Mouse (Mus musculus) lung, postnatal 4 days (tissue): ENCODE results near the gene Pnp.
A peak's percentile ranks its signal among the peaks of the same experiment; 100 is the strongest.
"Not testable (repeated sequence)": the region's sequence is repeated elsewhere in the genome, so short reads cannot be mapped to it uniquely, and the experiment has no call there.

Experiments
- DNase-seq, 2 experiments: peaks; one replicate each; pipeline ENCODE4 v3.0.0; 2021

Gene Pnp

GRCm38 (mm10) chr14:50978451-50978850, 47.6 kb downstream of the Pnp start:
- DNase-seq = not testable (repeated sequence)

GRCm38 (mm10) chr14:50979631-50980030, 48.7 kb downstream of the Pnp start:
- DNase-seq = no peak

- DNase-seq = no peak
Observed at GRCm38 (mm10) chr14:50981207-50981606, 50.3 kb downstream of the Pnp start.

GRCm38 (mm10) chr14:50981837-50982236, 51.0 kb downstream of the Pnp start:
- DNase-seq = no peak

GRCm38 (mm10) chr14:50987668-50988067, 56.8 kb downstream of the Pnp start:
- no peak for DNase-seq

- DNase-seq = no peak
Observed at GRCm38 (mm10) chr14:50991037-50991436, 60.2 kb downstream of the Pnp start.

- no peak for DNase-seq
Observed at GRCm38 (mm10) chr14:50997088-50997487, 66.2 kb downstream of the Pnp start.

GRCm38 (mm10) chr14:50997999-50998666, 67.3 kb downstream of the Pnp start:
- no peak for DNase-seq

GRCm38 (mm10) chr14:51007152-51007801, 76.4 kb downstream of the Pnp start, which contains the start of gene Rnase10:
Gene Rnase10, plus strand, starts transcription at chr14:51007751.
- no peak for DNase-seq

GRCm38 (mm10) chr14:51007914-51008713, 77.2 kb downstream of the Pnp start:
- peak; percentile 72 to 89 for DNase-seq

GRCm38 (mm10) chr14:51008781-51009180, 77.9 kb downstream of the Pnp start:
- DNase-seq = no peak

- DNase-seq = peak in 1 of 2 experiments; percentile 46
Observed at GRCm38 (mm10) chr14:51009572-51009971, 78.7 kb downstream of the Pnp start.

- DNase-seq = not testable (repeated sequence)
Observed at GRCm38 (mm10) chr14:51014724-51015123, 83.8 kb downstream of the Pnp start.
